Mouse (Mus musculus): ENCODE data around the gene Suv39h2. TPM values are rescaled to one million over a fixed set of nuclear protein-coding genes. Genes with fewer than 3 reads are reported as not detected.

Gene Suv39h2
- total and polyA plus RNA-seq, 3 experiments: 9.6 to 17.3 (median 11.4) TPM

DNA sequence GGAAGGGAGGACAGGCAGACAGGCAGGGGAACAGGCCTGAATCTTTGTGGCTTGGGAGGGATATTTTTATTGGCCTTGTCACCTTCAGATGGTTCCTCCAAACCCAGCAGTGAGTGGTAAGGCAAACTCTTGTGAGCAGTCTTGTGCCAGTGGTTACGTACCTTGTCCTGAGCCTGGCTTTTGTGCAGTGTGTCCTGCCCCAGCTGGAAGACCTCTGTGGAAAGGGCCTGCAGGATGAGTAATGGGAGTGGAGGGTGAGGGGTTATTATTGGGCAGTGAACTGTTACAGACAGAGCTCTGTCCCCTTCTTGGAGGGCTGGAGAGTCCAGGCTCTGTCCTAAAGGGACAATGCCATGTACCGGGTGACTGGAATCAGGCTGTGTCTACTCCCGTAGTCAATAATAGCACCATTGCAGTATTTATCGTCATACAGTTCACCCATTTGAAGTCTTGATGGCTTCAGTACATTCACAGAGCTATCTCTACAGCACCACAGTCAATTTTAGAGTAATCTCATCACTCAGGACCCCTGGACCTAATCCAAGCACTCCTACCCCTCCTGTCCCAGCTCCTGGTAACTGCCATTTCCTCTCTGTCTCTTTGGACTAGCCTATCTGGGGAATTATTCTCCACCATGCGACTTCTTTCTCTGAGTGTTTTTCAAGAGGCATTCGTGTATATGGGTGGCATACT, 39.3 kb downstream of the Suv39h2 start:
- Histone ChIP-seq H3K27ac (ENCODE audit: insufficient read depth, low read depth) (no peak overlapping the region), H3K79me2 (replicated peaks; ENCODE audit: control insufficient read depth, extremely low read depth, insufficient read depth, poor library complexity, severe bottlenecking) (no peaks in the 10 kb centered on the region), H3K36me3 (replicated peaks in 1 of 2; ENCODE audit: control insufficient read depth in 1 of 2, insufficient read depth in 1 of 2, low read length in 1 of 2) (peaks cover 33 to 64% of the 10 kb centered on the region in 2 experiments), H3K9me3 (replicated peaks; ENCODE audit: low read length) (no peaks in the 10 kb centered on the region), H3K27me3 (replicated peaks) (no peaks in the 10 kb centered on the region), H3K4me1 (ENCODE audit: control insufficient read depth in 1 of 2, insufficient read depth in 2 of 2) (no peaks in the 10 kb centered on the region), H3K9ac (ENCODE audit: insufficient read depth, low read depth) (no peak overlapping the region), H3K4me2 (ENCODE audit: insufficient read depth, low read depth, poor library complexity, severe bottlenecking) (no peak overlapping the region), H3K4me3 (replicated peaks in 1 of 3; ENCODE audit: low read depth in 2 of 3, low read length in 2 of 3, poor library complexity in 1 of 3) (no peak overlapping the region)
- in situ Hi-C loops (cut with MboI; ENCODE audit: low pct_ligation_motif_present, low pct_unique_long_range_greater_than_20kb, low sequenced_read_pairs): no loop called here
- dilution Hi-C loops (cut with MboI; ENCODE audit: extremely low pct_ligation_motif_present, extremely low pct_unique_long_range_greater_than_20kb, low sequenced_read_pairs): no loop called here
- TF ChIP-seq TBP (conservative IDR thresholded peaks at IDR 0.05; ENCODE audit: low read depth, low read length) (no peak), MAX (IDR thresholded peaks at IDR 0.05; ENCODE audit: low read length) (no peak)
- no peak for DNase-seq (ENCODE audit: extremely low read depth)

DNA sequence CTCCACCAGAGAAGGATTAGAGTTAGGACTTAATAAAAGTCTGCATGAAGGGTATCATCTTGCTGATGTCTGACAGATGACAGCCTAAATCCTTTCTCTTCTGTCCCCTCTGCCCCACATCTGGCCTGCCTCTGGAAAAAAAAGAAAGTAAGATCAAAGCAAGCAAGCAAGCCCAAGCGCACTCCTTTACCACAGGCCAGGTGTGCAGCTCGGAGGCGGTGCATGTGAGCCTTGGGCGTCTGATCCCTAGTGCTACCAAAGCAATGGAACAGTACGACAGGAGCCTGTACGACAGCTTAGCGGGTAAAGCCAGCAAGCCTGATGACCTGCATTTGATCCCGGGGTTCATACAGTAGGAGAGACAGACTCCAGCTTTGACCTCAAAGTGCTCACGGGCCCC, 43.9 kb downstream of the Suv39h2 start:
- no peak for DNase-seq (ENCODE audit: extremely low read depth)
- Histone ChIP-seq H3K9ac (ENCODE audit: insufficient read depth, low read depth) (no peak overlapping the region), H3K9me3 (replicated peaks; ENCODE audit: low read length) (no peaks in the 10 kb centered on the region), H3K4me2 (ENCODE audit: insufficient read depth, low read depth, poor library complexity, severe bottlenecking) (no peak overlapping the region), H3K4me1 (ENCODE audit: control insufficient read depth in 1 of 2, insufficient read depth in 2 of 2) (no peaks in the 10 kb centered on the region), H3K27ac (ENCODE audit: insufficient read depth, low read depth) (no peak overlapping the region), H3K79me2 (replicated peaks; ENCODE audit: control insufficient read depth, extremely low read depth, insufficient read depth, poor library complexity, severe bottlenecking) (no peaks in the 10 kb centered on the region), H3K36me3 (replicated peaks in 1 of 2; ENCODE audit: control insufficient read depth in 1 of 2, insufficient read depth in 1 of 2, low read length in 1 of 2) (peaks cover 22 to 60% of the 10 kb centered on the region in 2 experiments), H3K4me3 (replicated peaks in 1 of 3; ENCODE audit: low read depth in 2 of 3, low read length in 2 of 3, poor library complexity in 1 of 3) (no peak overlapping the region), H3K27me3 (replicated peaks) (no peaks in the 10 kb centered on the region)
- dilution Hi-C loops (cut with MboI; ENCODE audit: extremely low pct_ligation_motif_present, extremely low pct_unique_long_range_greater_than_20kb, low sequenced_read_pairs): no loop called here
- TF ChIP-seq CHD2 (IDR thresholded peaks at IDR 0.05; ENCODE audit: low read length) (no peak), KAT2A (IDR thresholded peaks at IDR 0.05; ENCODE audit: insufficient replicate concordance, low read length) (no peak), HCFC1 (IDR thresholded peaks at IDR 0.05; ENCODE audit: low read depth, low read length) (no peak), PAX5 (IDR thresholded peaks at IDR 0.05; ENCODE audit: low read length) (no peak), NELFE (IDR thresholded peaks at IDR 0.05; ENCODE audit: low read depth, low read length) (no peak), EP300 (IDR thresholded peaks at IDR 0.05; ENCODE audit: low read length) (no peak), NRF1 (IDR thresholded peaks at IDR 0.05; ENCODE audit: low read depth, low read length) (no peak), MAFK (IDR thresholded peaks at IDR 0.05; ENCODE audit: insufficient replicate concordance, low read length) (no peak), USF2 (conservative IDR thresholded peaks at IDR 0.05; ENCODE audit: low read depth, low read length) (no peak), GABPA (IDR thresholded peaks at IDR 0.05; ENCODE audit: insufficient replicate concordance, low read depth, low read length) (no peak), UBTF (IDR thresholded peaks at IDR 0.05; ENCODE audit: low read depth, low read length) (no peak), RAD21 (IDR thresholded peaks at IDR 0.05; ENCODE audit: low read depth, low read length) (no peak), IRF4 (IDR thresholded peaks at IDR 0.05; ENCODE audit: low read depth, low read length) (no peak), TBP (conservative IDR thresholded peaks at IDR 0.05; ENCODE audit: low read depth, low read length) (no peak), ZC3H11A (IDR thresholded peaks at IDR 0.05; ENCODE audit: low read depth, low read length) (no peak), MAZ (IDR thresholded peaks at IDR 0.05; ENCODE audit: low read depth, low read length) (no peak), JUND (conservative IDR thresholded peaks at IDR 0.05; ENCODE audit: low read depth, low read length) (no peak), POLR2A (IDR thresholded peaks at IDR 0.05; ENCODE audit: low read depth, low read length) (no peak), SMC3 (IDR thresholded peaks at IDR 0.05; ENCODE audit: low read depth, low read length) (no peak)
- in situ Hi-C loops (cut with MboI; ENCODE audit: low pct_ligation_motif_present, low pct_unique_long_range_greater_than_20kb, low sequenced_read_pairs): no loop called here

Data from CH12.LX (cell line).